Mouse (Mus musculus) hindbrain, postnatal 0 days (tissue): Measurements from ENCODE around the gene Mpz. TPM values are rescaled to one million over a fixed set of nuclear protein-coding genes. Genes with fewer than 3 reads are reported as not detected.

Source experiments
- ATAC-seq: fragments of 200-750 bp; cut with Nextera tagmentation; 2 replicates; pipeline ENCODE4 v1.8.0; 2017; ENCODE audit warnings: mild to moderate bottlenecking, moderate TSS enrichment, moderate library complexity
- DNase-seq: peaks from one replicate; pipeline ENCODE4 v3.0.0-alpha.2; 2015; ENCODE audit warnings: low spot score
- H3K27ac ChIP-seq: fragments of 300-500 bp; sonication (generic); 2 replicates; pipeline ENCODE4 v1.5.1; 2014; ENCODE audit warnings: mild to moderate bottlenecking
- H3K27me3 ChIP-seq: fragments of 300-500 bp; sonication (generic); 2 replicates; pipeline ENCODE4 v1.6.1; 2014; ENCODE audit warnings: low read length, mixed read lengths; ENCODE audit not compliant: insufficient read depth
- H3K36me3 ChIP-seq: fragments of 300-500 bp; sonication (generic); 2 replicates; pipeline ENCODE4 v1.6.1; 2014; ENCODE audit warnings: low read length, mixed read lengths; ENCODE audit not compliant: insufficient read depth
- H3K4me1 ChIP-seq: fragments of 300-500 bp; sonication (generic); 2 replicates; pipeline ENCODE4 v1.6.1; 2014; ENCODE audit warnings: antibody characterized with exemption, low read length, mixed read lengths; ENCODE audit not compliant: insufficient read depth
- H3K4me2 ChIP-seq: fragments of 300-500 bp; sonication (generic); 2 replicates; pipeline ENCODE4 v1.6.1; 2014; ENCODE audit warnings: low read depth, mild to moderate bottlenecking, low read length, moderate library complexity, mixed read lengths
- H3K4me3 ChIP-seq: fragments of 300-500 bp; sonication (generic); 2 replicates; pipeline ENCODE4 v1.5.1; 2014; ENCODE audit warnings: low read length
- H3K9ac ChIP-seq: fragments of 300-500 bp; sonication (generic); replicated peaks from 2 replicates; pipeline ENCODE4 v1.6.1; 2014; ENCODE audit warnings: mild to moderate bottlenecking, low read length, moderate library complexity, mixed read lengths
- H3K9me3 ChIP-seq: fragments of 300-500 bp; sonication (generic); 2 replicates; pipeline ENCODE4 v1.6.1; 2016; ENCODE audit warnings: low read length, mixed read lengths
- CTCF ChIP-seq: IDR thresholded peaks from 2 replicates; pipeline ENCODE4 v1.5.1; 2016; ENCODE audit warnings: antibody characterized with exemption, control low read depth, low read depth
- WGBS: fragments of 180-500 bp; shearing (Covaris S2); extraction: QIAGEN DNeasy Blood & Tissue Kit; methylation state at CpG from one replicate; pipeline ENCODE4 v1.1.7; 2014; 5-methylcytosine and 5-hydroxymethylcytosine counted together
- polyA plus RNA-seq: library from polyadenylated mRNA; unstranded; fragments of >200 nt; fragmentation: Nextera tagmentation; extraction: Ambion mirVana; gene quantifications from 2 replicates; pipeline ENCODE4 v1.2.1, GENCODE M21; 2015
- total RNA-seq: library from RNA; depleted of rRNA; stranded (reverse); fragments of >200 nt; gene quantifications from 2 replicates; pipeline ENCODE4 v1.2.3, GENCODE M21; 2014

The Mpz gene
- total and polyA plus RNA-seq, 2 experiments from 2014 or later = 4.8 to 5.9 TPM

DNA sequence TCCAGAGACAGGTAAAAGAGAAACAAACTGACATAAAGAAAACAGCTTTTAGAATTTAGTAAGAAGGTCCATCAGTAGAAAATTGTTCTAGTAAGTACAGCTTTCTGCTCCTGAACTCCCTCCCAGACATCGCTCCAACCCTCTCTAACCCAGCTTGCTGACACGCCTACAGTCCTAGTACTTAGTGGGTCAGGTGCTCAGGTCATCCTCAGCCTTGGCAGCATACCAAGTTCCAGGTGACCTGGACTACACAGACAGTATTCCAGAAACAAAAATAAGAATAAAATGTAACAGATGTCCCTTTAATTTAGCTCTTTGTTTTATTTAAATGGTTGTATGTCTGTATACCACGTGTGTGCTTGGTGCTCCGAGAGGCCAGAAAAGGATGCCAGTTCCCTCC is 1.5 kb downstream of the Mpz start:
- DNase-seq (no peak), ATAC-seq (no peak)
- no peak for TF ChIP-seq CTCF
- H3K4me2 ChIP-seq = no peak overlapping the region
- no peak overlapping the region for H3K27ac ChIP-seq
- H3K27me3 ChIP-seq = no peaks in the 10 kb centered on the region
- H3K9ac ChIP-seq = no peak overlapping the region
- no peaks in the 10 kb centered on the region for H3K36me3 ChIP-seq
- no peak overlapping the region for H3K4me3 ChIP-seq
- peaks cover 3% of the 10 kb centered on the region; the same call in 1 of the 2 replicates for H3K4me1 ChIP-seq
- no peaks in the 10 kb centered on the region for H3K9me3 ChIP-seq
- WGBS = 82% methylated on average over 4 of the region's 4 CpGs

DNA sequence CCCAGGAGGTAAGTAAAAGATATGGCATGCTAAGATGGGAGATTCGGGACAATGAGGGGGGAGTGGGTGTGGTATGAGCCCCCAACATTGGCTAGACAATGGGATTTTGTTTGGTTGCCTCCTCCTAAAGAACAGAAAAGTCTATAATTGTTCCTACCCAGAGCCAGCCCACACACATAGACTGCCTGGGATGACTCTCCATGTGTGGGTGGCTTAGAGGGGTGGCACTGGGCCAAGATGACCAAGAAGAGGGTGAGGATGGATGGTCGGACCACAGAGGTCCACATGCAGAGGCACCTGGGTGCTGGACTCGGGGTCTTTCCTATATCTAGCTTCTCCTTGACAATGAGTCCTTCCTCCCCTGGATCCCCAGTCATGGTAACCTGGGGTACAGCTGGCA is 6.1 kb downstream of the Mpz start:
- no peak overlapping the region for H3K4me2 ChIP-seq
- no peak for ATAC-seq
- WGBS = 55% methylated on average over 3 of the region's 3 CpGs
- no peak overlapping the region for H3K4me3 ChIP-seq
- 0 out of 2 replicates have a peak, but pooled peaks cover 6% of the 10 kb centered on the region for H3K27me3 ChIP-seq
- no peak for TF ChIP-seq CTCF
- no peaks in the 10 kb centered on the region for H3K9me3 ChIP-seq
- no peak overlapping the region for H3K9ac ChIP-seq
- no peaks in the 10 kb centered on the region for H3K4me1 ChIP-seq
- no peak for DNase-seq
- no peaks in the 10 kb centered on the region for H3K36me3 ChIP-seq
- H3K27ac ChIP-seq = no peak overlapping the region

DNA sequence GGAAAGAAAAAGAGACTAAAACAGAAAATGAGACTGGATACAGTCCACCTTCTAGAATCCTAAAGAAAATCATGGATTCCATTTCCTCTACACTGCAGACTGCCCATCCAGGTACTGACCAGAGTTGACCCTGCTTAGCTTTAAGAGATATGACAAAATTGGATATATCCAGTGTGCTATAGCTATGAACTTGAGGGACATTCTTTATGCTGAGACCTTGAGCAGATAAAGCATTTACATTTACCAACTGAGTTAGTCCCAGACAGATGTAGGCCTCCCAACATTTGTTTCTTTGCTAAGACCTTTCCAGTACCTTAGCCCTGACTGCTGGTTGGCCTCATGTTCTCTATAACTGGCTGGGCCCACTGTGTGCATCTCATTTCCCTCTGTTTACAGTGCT is 7.5 kb downstream of the Mpz start:
- no peak overlapping the region for H3K4me2 ChIP-seq
- no peak for TF ChIP-seq CTCF
- no peak overlapping the region for H3K4me3 ChIP-seq
- 0 out of 2 replicates have a peak, but pooled peaks cover 6% of the 10 kb centered on the region for H3K27me3 ChIP-seq
- no peaks in the 10 kb centered on the region for H3K4me1 ChIP-seq
- H3K9me3 ChIP-seq = no peaks in the 10 kb centered on the region
- DNase-seq (no peak), ATAC-seq (no peak)
- H3K9ac ChIP-seq = no peak overlapping the region
- H3K36me3 ChIP-seq = no peaks in the 10 kb centered on the region
- no peak overlapping the region for H3K27ac ChIP-seq

DNA sequence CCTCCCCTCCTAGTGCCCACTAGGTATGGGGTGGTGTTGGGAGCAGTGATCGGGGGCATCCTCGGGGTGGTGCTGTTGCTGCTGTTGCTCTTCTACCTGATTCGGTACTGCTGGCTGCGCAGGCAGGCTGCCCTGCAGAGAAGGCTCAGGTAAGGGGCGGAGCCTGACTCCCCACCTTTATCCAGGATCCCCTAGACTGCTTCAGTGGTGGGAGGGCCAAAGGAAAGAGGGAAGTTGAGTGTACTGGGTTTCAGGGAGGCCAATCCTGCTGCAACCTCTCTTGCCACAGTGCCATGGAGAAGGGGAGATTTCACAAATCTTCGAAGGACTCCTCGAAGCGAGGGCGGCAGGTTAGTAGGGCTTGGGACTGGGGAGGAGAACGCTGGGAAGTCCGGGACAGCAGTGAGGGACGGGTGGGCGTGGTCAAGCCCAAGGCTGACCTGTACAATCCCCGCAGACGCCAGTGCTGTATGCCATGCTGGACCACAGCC is 9.0 kb downstream of the Mpz start:
- Histone ChIP-seq H3K9ac (no peak overlapping the region), H3K27me3 (0 out of 2 replicates have a peak, but pooled peaks cover 6% of the 10 kb centered on the region)
- no peak for ATAC-seq

DNA sequence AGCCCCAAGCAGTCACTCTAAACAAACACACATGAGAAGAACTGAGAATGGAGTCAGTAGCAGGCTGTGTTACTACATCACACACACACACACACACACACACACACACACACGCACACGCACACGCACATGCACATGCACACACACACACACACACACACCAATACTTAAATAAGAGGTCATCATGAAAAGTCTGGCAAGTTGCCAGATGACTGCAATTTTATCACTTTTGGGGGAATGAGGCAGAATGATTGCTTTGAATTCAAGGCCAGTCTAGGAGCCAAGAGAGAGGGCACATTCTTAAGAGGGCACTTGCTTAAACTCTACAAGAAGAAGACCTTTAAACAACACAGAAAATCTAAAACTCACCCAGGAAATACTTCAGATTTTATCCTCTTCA is 12.0 kb downstream of the Mpz start:
- no peak for ATAC-seq
- no peak overlapping the region for H3K4me3 ChIP-seq
- H3K36me3 ChIP-seq = no peaks in the 10 kb centered on the region
- no peak overlapping the region for H3K27ac ChIP-seq
- no peaks in the 10 kb centered on the region for H3K9me3 ChIP-seq
- no peak overlapping the region for H3K4me2 ChIP-seq
- H3K4me1 ChIP-seq = no peaks in the 10 kb centered on the region
- no peak for TF ChIP-seq CTCF
- DNase-seq = no peak
- H3K9ac ChIP-seq = no peak overlapping the region
- WGBS = 100% methylated on average over 3 of the region's 3 CpGs
- 0 out of 2 replicates have a peak, but pooled peaks cover 6% of the 10 kb centered on the region for H3K27me3 ChIP-seq

More for the DNA sequence above, 9.0 kb downstream of the Mpz start:
- no peak for DNase-seq
- Histone ChIP-seq H3K4me3 (peak overlapping the region; percentile 15), H3K4me1 (no peaks in the 10 kb centered on the region), H3K4me2 (peak overlapping the region; percentile 37), H3K27ac (no peak overlapping the region), H3K9me3 (no peaks in the 10 kb centered on the region), H3K36me3 (no peaks in the 10 kb centered on the region)
- WGBS = 4% methylated on average over 15 of the region's 15 CpGs
- TF ChIP-seq CTCF = no peak

DNA sequence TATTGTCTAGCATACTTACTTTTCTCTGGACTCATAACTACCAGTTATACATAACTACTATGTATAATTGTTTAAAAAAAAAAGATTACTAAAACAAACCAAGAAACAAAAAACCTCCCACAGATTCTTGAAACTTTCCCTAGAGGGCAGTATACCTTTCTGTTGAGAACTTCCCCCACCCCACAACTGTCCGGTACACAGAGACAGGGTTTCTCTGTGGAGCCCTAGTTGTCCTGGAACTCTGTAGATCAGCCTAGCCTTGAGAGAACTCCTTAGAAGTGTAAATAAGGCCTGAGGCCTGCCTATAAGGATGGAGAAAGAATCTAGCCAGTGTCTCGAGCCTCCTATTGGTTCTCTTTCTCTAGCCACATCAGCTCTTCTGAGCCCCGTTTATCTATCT is 13.7 kb downstream of the Mpz start:
- H3K4me2 ChIP-seq = no peak overlapping the region
- peak; percentile 42 for TF ChIP-seq CTCF
- H3K4me3 ChIP-seq = no peak overlapping the region
- no peaks in the 10 kb centered on the region for H3K36me3 ChIP-seq
- no peak overlapping the region for H3K27ac ChIP-seq
- 47% methylated on average over 3 of the region's 3 CpGs for WGBS
- H3K27me3 ChIP-seq = no peaks in the 10 kb centered on the region
- peak; percentile 49 for DNase-seq
- no peak overlapping the region for H3K9ac ChIP-seq
- no peaks in the 10 kb centered on the region for H3K4me1 ChIP-seq
- no peak for ATAC-seq
- H3K9me3 ChIP-seq = no peaks in the 10 kb centered on the region

DNA sequence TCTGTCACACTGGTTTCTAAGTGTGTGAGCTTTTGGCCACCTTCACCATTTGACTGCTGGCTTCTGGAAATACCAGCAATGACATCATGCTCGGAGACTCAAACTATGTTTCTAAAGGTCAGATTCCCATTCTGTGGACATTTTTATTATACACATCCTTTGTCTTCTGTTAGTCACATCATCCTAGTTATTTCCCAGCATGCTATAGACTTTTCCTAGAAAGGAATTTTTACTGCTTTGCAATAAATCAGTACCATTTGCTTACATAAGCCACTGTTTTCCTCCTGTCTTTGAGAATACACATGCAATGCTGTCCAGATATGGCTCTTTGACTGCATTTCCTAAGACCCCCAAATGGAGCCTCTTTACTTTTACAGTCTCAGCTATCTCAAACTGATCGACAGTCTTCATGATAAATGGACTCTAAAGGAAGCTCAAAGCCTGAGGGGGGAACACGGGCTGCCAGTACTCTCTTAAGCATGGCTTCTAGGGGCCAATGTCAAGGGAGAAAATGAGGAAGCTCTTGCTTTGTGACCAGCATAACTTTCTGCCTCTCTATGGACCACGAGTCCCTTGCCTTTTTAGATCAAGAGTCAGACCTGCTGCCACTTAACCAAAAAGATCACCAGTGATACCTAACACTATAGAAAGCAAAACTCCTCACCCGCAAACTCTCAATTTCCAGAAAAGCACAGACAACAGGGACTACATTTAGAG is 15.3 kb downstream of the Mpz start:
- H3K9me3 ChIP-seq = no peaks in the 10 kb centered on the region
- H3K27me3 ChIP-seq = no peaks in the 10 kb centered on the region
- H3K36me3 ChIP-seq = no peaks in the 10 kb centered on the region
- H3K27ac ChIP-seq = no peak overlapping the region
- H3K4me3 ChIP-seq = no peak overlapping the region
- no peak for TF ChIP-seq CTCF
- no peak overlapping the region for H3K9ac ChIP-seq
- no peak overlapping the region for H3K4me2 ChIP-seq
- 80% methylated on average over 5 of the region's 5 CpGs for WGBS
- no peaks in the 10 kb centered on the region for H3K4me1 ChIP-seq
- DNase-seq = no peak
- ATAC-seq = no peak
